Mouse (Mus musculus) stomach, embryonic 14.5 days (tissue): ENCODE measurements at regions not wholly inside any gene's neighbourhood (a gene's known extent, or its start where the extent isn't known, plus 50 kb on each side); places are given as distances from the start of the nearest gene placed in this dataset.
A peak's percentile ranks its signal among the peaks of the same experiment; 100 is the strongest.

Experiments used
- ATAC-seq: fragments of 200-750 bp; cut with Nextera tagmentation; 2 replicates; pipeline ENCODE4 v1.8.0; 2017; ENCODE audit warnings: low read depth, moderate TSS enrichment; ENCODE audit not compliant: insufficient number of reproducible peaks, insufficient read depth, low FRiP score
- H3K27ac ChIP-seq: fragments of 300-500 bp; sonication (generic); 2 replicates; pipeline ENCODE4 v1.5.1; 2014; ENCODE audit warnings: mild to moderate bottlenecking, low read length, moderate library complexity, mixed read lengths
- H3K27me3 ChIP-seq: fragments of 300-500 bp; sonication (generic); 2 replicates; pipeline ENCODE4 v1.6.1; 2014; ENCODE audit warnings: low read length, control low read depth, mixed read lengths; ENCODE audit not compliant: control insufficient read depth, insufficient read depth
- H3K36me3 ChIP-seq: fragments of 300-500 bp; sonication (generic); 2 replicates; pipeline ENCODE4 v1.6.1; 2014; ENCODE audit warnings: mild to moderate bottlenecking, control low read depth, low read length, moderate library complexity, mixed read lengths; ENCODE audit not compliant: control insufficient read depth, insufficient read depth
- H3K4me1 ChIP-seq: fragments of 300-500 bp; sonication (generic); 2 replicates; pipeline ENCODE4 v1.6.1; 2014; ENCODE audit warnings: low read length, control low read depth, mixed read lengths; ENCODE audit not compliant: control insufficient read depth, insufficient read depth
- H3K4me2 ChIP-seq: fragments of 300-500 bp; sonication (generic); replicated peaks from 2 replicates; pipeline ENCODE4 v1.6.1; 2014; ENCODE audit warnings: low read depth, low read length, control low read depth
- H3K4me3 ChIP-seq: fragments of 300-500 bp; sonication (generic); 2 replicates; pipeline ENCODE4 v1.5.1; 2014; ENCODE audit warnings: low read depth, low read length, control low read depth
- H3K9ac ChIP-seq: fragments of 300-500 bp; sonication (generic); replicated peaks from 2 replicates; pipeline ENCODE4 v1.6.1; 2014; ENCODE audit warnings: low read depth, mild to moderate bottlenecking, control low read depth, low read length, moderate library complexity, mixed read lengths
- H3K9me3 ChIP-seq: fragments of 300-500 bp; sonication (generic); 2 replicates; pipeline ENCODE4 v1.6.1; 2016; ENCODE audit warnings: low read depth, low read length, control low read depth; ENCODE audit not compliant: control insufficient read depth
- WGBS: fragments of 180-500 bp; shearing (Covaris S2); extraction: QIAGEN DNeasy Blood & Tissue Kit; methylation state at CpG from one replicate; pipeline ENCODE4 v1.1.7; 2014; 5-methylcytosine and 5-hydroxymethylcytosine counted together

DNA sequence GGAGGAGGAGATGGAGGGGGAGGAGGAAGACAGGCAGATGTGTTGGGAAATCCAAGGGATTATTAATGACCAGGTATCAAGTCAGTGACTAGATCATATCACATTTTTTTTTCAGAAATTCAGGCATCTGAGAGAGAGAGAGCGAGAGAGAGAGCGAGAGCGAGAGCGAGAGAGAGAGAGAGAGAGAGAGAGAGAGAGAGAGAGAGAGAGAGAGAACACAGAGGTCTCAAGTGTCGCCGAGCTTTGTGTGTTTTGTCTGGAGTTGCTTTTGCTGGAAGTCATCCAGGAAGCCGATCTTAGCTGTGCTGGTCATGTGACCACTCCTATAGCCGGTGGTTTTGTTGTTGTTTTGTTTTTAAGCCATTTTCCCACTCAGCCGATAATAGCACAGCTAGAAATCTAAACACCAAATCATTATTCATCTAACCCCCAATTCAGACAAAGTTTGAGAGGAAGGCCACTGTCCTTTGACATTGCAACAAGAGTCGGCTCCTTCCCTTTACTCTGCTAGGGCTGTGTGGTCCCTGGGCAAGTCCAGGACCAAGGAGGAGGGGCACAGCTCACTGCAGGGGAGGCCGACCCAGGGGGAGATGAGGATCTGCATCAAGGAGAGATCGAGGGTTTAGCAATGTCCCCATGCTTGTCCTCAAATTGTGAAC lies 67.0 kb upstream of the Irf2bp2 start:
- no peaks in the 10 kb centered on the region for H3K27me3 ChIP-seq
- H3K9ac ChIP-seq, result no peak overlapping the region; the same call in 1 of the 2 replicates
- H3K27ac ChIP-seq, result peak overlapping the region; percentile 96
- no peak overlapping the region for H3K4me3 ChIP-seq
- H3K4me2 ChIP-seq, result peak overlapping the region; percentile 32
- H3K9me3 ChIP-seq, result no peaks in the 10 kb centered on the region
- peaks cover 64% of the 10 kb centered on the region for H3K4me1 ChIP-seq
- no peaks in the 10 kb centered on the region for H3K36me3 ChIP-seq
- ATAC-seq, result no peak
- WGBS, result 22% methylated on average over 12 of the region's 12 CpGs

DNA sequence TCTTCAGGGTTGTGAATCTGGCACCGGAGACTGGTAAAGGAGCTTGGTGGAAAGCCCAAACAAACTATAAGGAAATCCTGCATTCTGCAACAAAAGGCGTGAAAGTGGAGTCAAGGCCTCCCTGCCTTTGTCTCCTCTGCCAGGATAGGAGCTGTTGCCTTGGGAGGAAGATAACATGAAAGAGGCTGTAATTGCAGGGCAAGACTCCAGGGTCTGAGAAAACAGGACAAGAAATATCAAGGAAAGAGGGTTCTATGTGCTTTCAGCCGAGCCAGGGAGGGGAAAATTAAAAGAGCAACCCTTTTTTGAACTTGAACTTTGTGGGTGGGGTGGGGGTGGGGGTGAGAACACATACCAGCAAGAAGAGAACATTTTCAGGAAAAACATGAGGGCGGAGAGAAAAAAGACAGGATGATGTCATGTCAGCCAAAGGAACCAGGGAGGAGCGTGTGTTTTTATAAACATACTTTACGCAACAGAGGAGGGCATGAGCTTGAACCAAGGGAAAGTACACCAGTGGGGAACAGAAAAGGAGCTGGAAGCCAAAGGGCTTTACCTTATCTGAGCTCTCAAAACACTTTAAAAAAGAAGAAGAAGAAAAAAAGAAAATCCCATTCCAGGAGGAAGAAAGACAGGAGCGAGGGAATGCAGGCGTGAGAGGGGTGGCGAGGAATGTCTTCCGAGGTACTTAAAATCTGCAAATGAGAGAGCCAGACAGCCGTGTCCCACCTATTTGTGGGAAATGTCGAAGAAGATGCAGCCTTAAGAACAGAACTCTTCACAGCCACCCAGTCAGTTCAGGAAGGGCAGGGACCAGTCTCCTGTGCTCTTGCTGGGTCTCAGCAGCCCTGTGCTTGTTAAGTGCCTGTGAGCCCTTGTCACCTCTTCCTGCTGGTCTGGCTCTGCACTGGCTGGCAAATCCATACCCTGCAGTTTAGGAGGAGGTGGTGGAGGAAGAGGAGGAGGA lies 66.2 kb upstream of the Irf2bp2 start:
- peak overlapping the region; percentile 81 for H3K27ac ChIP-seq
- WGBS, result 30% methylated on average over 12 of the region's 12 CpGs
- H3K9me3 ChIP-seq, result no peaks in the 10 kb centered on the region
- H3K4me1 ChIP-seq, result peaks cover 56% of the 10 kb centered on the region
- H3K9ac ChIP-seq, result no peak overlapping the region
- H3K4me2 ChIP-seq, result peak overlapping the region; percentile 32
- H3K36me3 ChIP-seq, result no peaks in the 10 kb centered on the region
- H3K4me3 ChIP-seq, result no peak overlapping the region
- ATAC-seq, result no peak
- H3K27me3 ChIP-seq, result no peaks in the 10 kb centered on the region

DNA sequence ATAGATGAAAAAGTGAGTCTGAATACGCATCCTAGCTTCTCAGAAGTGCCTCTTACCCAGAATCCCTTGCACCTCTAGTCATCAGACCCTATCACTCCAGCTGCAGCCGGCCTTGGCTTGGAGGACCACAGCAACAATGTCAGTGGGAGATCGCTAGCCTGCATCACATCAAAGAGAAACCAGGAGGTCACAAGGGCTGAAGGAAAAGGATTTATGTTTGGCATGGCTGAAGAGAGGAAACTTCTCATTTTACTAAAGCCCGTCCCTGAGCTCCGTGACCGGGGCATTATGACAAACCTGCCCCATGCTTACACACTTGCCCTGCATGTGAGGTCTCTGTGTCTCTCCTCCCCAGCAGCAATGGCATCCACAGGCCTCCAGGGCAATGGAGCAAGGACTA lies 63.8 kb upstream of the Irf2bp2 start:
- Histone ChIP-seq H3K36me3 (no peaks in the 10 kb centered on the region), H3K9me3 (no peaks in the 10 kb centered on the region), H3K4me1 (peaks cover 32% of the 10 kb centered on the region), H3K9ac (no peak overlapping the region), H3K4me3 (no peak overlapping the region), H3K27ac (no peak overlapping the region), H3K27me3 (no peaks in the 10 kb centered on the region), H3K4me2 (no peak overlapping the region)
- ATAC-seq, result no peak
- WGBS, result 72% methylated on average over 6 of the region's 6 CpGs

DNA sequence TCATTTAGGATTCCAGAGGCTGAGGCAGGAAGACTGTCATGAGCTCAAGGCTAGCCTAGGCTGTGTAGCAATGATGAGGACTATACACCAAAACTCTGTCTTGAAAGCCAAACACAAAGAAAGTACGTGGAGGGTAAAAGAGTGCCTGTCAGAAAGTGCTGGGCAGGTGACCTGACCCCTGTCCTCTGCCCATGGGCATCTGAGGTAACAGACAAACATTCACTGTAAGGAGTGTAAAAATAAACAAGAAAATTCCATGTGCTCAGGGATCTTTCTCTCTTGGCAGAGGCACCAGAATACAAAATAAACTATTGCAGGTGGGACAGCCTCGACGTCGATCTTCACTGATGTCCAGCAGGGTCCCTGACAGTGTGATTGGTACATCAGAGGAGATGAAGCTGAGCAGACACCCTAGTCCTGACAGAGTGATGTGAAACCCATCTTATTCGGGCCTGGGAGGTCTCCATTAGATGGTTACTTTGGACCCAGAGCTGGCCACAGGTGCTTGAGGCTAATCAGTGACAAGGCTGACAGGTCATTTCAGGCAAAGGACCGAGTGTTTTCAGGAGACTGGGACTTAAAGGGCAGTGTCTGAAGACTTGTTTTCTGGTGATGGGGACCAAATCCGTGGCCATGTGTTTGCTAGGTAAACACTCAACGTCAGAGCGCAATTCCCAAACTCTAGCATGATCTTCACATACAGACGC lies 62.9 kb upstream of the Irf2bp2 start:
- H3K9me3 ChIP-seq, result no peaks in the 10 kb centered on the region
- no peak for ATAC-seq
- H3K4me2 ChIP-seq, result no peak overlapping the region
- no peak overlapping the region for H3K9ac ChIP-seq
- H3K27me3 ChIP-seq, result no peaks in the 10 kb centered on the region
- no peak overlapping the region for H3K27ac ChIP-seq
- no peak overlapping the region for H3K4me3 ChIP-seq
- H3K4me1 ChIP-seq, result peaks cover 24% of the 10 kb centered on the region
- WGBS, result 50% methylated on average over 10 of the region's 10 CpGs
- no peaks in the 10 kb centered on the region for H3K36me3 ChIP-seq

DNA sequence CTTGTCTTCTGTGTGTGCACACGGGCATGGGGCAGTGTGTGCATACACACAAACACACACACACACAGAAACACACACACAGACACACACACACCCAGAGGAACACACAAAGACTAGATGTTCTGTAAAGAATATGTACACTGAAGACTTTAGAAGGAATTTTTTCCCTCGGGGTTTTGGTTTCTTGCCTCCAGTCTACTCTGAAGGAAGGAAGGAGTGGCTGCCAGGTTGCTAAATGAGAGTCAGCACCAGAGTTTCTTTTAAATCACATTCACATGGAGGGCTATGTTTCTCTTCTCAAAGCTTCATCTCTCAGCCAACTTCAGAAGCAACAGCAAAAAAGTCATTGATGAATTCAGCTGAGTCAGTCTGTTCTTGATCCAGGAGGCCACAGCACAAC lies 61.8 kb upstream of the Irf2bp2 start:
- WGBS, result 32% methylated on average over 2 of the region's 2 CpGs
- Histone ChIP-seq H3K27ac (no peak overlapping the region), H3K4me3 (no peak overlapping the region)

DNA sequence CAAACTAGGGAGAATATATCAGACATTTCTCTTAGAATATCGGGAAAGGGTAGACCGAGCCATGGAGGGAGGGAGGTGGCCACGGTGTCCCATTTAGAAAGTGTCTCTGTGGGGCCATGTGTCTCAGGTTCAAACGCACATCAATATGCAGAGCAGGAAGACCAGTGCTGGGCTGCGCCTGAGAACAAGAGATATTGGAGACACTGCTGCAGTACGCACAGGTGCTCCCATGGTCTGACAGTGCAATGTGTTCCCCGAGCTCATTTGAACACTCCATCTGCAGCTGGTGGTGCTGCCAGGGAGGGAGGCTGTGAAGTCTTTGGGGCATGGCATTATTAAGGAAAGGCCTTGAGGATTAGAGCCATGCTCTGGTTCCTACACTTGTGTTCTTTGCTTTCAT lies 60.6 kb upstream of the Irf2bp2 start:
- Histone ChIP-seq H3K4me2 (no peak overlapping the region), H3K27me3 (no peaks in the 10 kb centered on the region), H3K9me3 (no peaks in the 10 kb centered on the region), H3K9ac (no peak overlapping the region), H3K36me3 (no peaks in the 10 kb centered on the region), H3K4me3 (no peak overlapping the region), H3K4me1 (peaks cover 1% of the 10 kb centered on the region; the same call in 1 of the 2 replicates), H3K27ac (no peak overlapping the region)
- 77% methylated on average over 7 of the region's 7 CpGs for WGBS
- ATAC-seq, result no peak

More for the DNA sequence above, 61.8 kb upstream of the Irf2bp2 start:
- Histone ChIP-seq H3K4me1 (peaks cover 12% of the 10 kb centered on the region), H3K4me2 (no peak overlapping the region), H3K36me3 (no peaks in the 10 kb centered on the region), H3K9me3 (no peaks in the 10 kb centered on the region), H3K9ac (no peak overlapping the region), H3K27me3 (no peaks in the 10 kb centered on the region)
- ATAC-seq, result no peak

DNA sequence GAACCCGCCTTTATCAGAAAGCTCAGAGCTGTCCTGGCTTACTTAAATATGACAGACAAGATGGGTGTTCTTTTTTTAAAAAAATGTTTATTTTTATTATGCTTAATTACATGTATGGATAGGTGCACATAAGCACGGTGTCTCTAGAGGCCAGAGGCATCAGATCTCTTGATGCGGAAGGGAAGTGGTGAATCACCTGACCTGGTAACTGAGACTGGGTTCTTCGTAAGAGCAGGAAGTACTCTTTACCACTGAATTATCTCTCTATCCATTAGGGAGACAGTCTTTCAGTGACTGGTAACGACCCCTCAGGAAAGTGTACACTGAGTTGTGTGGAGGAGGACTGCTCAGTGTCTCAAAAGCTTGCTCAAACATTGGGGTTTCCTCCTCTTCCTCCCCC lies 58.4 kb upstream of the Irf2bp2 start:
- WGBS, result 72% methylated on average over 5 of the region's 5 CpGs
- Histone ChIP-seq H3K9ac (no peak overlapping the region), H3K27ac (no peak overlapping the region)

DNA sequence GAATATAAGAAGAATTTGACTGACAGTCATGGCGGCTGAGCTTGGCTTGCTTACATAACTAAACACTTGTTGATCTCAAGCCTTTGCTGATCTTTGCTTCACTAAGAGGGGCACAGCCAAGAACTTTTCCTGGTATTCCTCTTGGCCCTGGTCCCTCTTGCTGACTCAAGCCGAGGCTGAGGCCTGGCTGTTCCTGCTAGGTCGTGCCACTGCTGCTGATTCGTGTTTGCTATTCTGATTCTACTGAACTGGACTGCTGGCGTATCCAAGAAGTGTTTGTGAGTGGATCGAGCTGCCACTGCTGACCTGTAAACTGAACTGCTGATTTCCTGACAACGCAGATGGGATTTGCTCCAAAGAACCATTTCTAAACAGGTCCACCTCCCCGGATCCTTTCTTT lies 57.2 kb upstream of the Irf2bp2 start:
- H3K9ac ChIP-seq, result no peak overlapping the region
- no peak overlapping the region for H3K4me3 ChIP-seq
- no peaks in the 10 kb centered on the region for H3K9me3 ChIP-seq
- no peak for ATAC-seq
- 83% methylated on average over 8 of the region's 8 CpGs for WGBS
- no peak overlapping the region for H3K4me2 ChIP-seq
- no peaks in the 10 kb centered on the region for H3K36me3 ChIP-seq
- H3K4me1 ChIP-seq, result peaks cover 3% of the 10 kb centered on the region; the same call in 1 of the 2 replicates
- H3K27ac ChIP-seq, result no peak overlapping the region
- no peaks in the 10 kb centered on the region for H3K27me3 ChIP-seq

More for the DNA sequence above, 58.4 kb upstream of the Irf2bp2 start:
- Histone ChIP-seq H3K4me3 (no peak overlapping the region), H3K4me2 (no peak overlapping the region), H3K36me3 (no peaks in the 10 kb centered on the region), H3K27me3 (no peaks in the 10 kb centered on the region), H3K4me1 (0 out of 2 replicates have a peak, but pooled peaks cover under 1% of the 10 kb centered on the region), H3K9me3 (no peaks in the 10 kb centered on the region)
- ATAC-seq, result no peak
